Mouse (Mus musculus) kidney, adult 2 months (tissue): Measurements from ENCODE around the gene Fbxl17. TPM values are rescaled to one million over a fixed set of nuclear protein-coding genes. Genes with fewer than 3 reads are reported as not detected.

Source experiments
- DNase-seq: peaks from one replicate; pipeline ENCODE4 v3.0.0; 2021
- H3K27ac ChIP-seq: fragments of 200-500 bp; 2 replicates; pipeline ENCODE4 v1.5.1; 2012; ENCODE audit warnings: low read depth, low read length, control low read depth, inconsistent platforms; ENCODE audit not compliant: insufficient read depth
- H3K27me3 ChIP-seq: fragments of 200-500 bp; replicated peaks from 2 replicates; pipeline ENCODE4 v1.6.1; 2012; ENCODE audit warnings: mild to moderate bottlenecking, moderate library complexity, low read length, inconsistent platforms; ENCODE audit not compliant: control insufficient read depth, insufficient read depth
- H3K36me3 ChIP-seq: fragments of 200-500 bp; 2 replicates; pipeline ENCODE4 v1.6.1; 2012; ENCODE audit warnings: mild to moderate bottlenecking, moderate library complexity, low read length, inconsistent platforms; ENCODE audit not compliant: control insufficient read depth, insufficient read depth
- H3K4me1 ChIP-seq: fragments of 200-500 bp; 2 replicates; pipeline ENCODE4 v1.6.1; 2011; ENCODE audit warnings: low read length; ENCODE audit not compliant: control insufficient read depth, insufficient read depth
- H3K4me3 ChIP-seq: fragments of 200-500 bp; 2 replicates; pipeline ENCODE4 v1.5.1; 2011; ENCODE audit warnings: mild to moderate bottlenecking, low read depth, low read length, control low read depth; ENCODE audit not compliant: insufficient read depth
- CTCF ChIP-seq: fragments of 200-500 bp; conservative IDR thresholded peaks from 2 replicates; pipeline ENCODE4 v1.5.1; 2011; ENCODE audit warnings: low read depth, mild to moderate bottlenecking, control low read depth, low read length, moderate library complexity, mixed read lengths; ENCODE audit not compliant: insufficient read depth, insufficient read length
- POLR2A ChIP-seq: fragments of 200-500 bp; IDR thresholded peaks from one replicate; pipeline ENCODE4 v1.6.1; 2011; ENCODE audit warnings: low read depth, low read length, control low read depth
- WGBS: fragments of 180-500 bp; shearing (Covaris S2); methylation state at CpG from one replicate; pipeline ENCODE4 v1.1.7; 2018; 5-methylcytosine and 5-hydroxymethylcytosine counted together
- polyA plus RNA-seq: library from polyadenylated mRNA; depleted of rRNA; stranded (reverse); fragments of >200 nt; gene quantifications from 2 replicates; pipeline ENCODE4 v1.2.3, GENCODE M21; 2012

Gene Fbxl17
- polyA plus RNA-seq, 1 experiment = 10.2 TPM

DNA sequence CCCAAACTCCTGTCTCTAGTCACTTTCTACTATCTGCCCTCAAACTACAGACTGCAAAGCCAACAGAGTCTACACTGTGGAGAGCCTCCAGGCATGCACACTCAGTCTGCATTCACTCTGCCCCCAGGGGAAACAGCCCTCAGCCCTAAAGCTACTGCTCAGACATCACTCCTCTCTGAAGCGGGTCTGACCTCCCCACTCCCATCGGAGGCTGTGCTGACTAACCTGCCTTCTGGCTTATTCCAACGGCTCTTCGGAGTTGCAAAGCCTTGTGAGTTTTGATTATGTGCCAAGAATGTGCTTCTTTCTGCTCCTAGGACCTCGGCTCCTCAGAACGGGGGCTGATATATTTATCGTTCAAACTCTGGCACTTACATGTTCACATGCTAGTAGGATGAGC, 182.3 kb downstream of the Fbxl17 start:
- Histone ChIP-seq H3K27me3 (no peaks in the 10 kb centered on the region), H3K4me3 (no peak overlapping the region), H3K4me1 (no peaks in the 10 kb centered on the region), H3K36me3 (no peaks in the 10 kb centered on the region), H3K27ac (no peak overlapping the region)
- DNase-seq = no peak
- no peak for TF ChIP-seq POLR2A
- TF ChIP-seq CTCF = no peak
- 30% methylated on average over 7 of the region's 7 CpGs for WGBS

DNA sequence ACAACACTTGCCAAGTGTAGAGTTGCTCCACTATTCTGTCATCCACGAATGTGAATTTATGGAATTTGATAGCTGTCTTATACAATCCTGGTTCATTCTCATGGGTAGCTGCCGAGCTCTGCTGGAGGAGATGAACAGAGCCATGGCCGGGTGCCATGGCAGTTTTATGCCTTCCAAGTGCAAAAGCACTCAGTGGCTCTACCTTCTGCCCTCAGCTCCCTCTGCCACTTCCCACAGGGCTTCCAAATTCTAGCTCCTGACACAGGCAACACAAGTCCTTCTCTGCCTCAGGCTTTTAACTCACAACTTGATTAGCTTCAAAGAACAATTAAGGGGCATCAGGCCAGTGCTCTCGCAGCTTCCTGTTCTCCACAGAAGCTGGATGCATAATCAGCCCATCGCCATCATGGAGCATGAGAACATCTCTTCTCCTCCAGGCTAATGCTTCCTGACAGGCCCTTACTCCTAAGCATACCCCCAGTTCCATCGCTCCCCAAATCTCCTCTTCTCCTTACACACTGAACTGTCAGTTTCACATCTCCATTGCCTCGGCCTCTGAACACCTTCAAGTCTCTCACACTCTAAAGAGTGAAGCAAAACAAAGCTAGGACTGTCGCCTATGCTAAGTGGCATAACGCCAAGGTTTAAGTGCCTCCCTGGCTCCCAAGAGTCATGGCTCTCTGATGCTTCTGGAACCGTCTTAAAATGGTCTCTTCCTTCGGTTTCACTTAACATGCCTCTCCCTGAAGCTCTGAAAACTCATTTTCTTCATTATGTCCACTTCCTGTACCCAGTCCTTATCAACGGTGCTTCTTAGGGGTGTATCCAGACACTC, 184.0 kb downstream of the Fbxl17 start:
- 79% methylated on average over 12 of the region's 12 CpGs for WGBS
- no peaks in the 10 kb centered on the region for H3K4me1 ChIP-seq
- H3K4me3 ChIP-seq = no peak overlapping the region
- H3K36me3 ChIP-seq = no peaks in the 10 kb centered on the region
- TF ChIP-seq POLR2A = no peak
- DNase-seq = no peak
- no peaks in the 10 kb centered on the region for H3K27me3 ChIP-seq
- H3K27ac ChIP-seq = no peak overlapping the region

DNA sequence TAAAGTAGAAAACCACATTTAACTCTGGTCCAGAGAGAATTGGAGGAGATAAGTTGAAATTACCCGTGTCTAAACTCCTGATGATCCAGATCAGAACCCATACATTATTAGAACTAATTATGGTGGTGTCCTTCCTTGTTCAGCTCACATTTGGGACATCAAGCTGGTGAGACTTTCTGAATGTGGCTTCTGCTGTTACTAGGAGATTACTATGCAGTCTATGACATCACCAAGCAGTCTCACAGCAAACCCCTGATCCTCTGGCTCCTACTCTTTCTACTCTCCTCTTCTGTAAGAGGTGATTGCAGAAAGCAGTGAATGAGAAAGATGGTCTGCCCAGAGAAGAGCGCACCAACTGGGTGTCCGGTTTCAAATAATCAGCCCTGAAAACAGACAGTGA, 187.0 kb downstream of the Fbxl17 start:
- Histone ChIP-seq H3K27ac (no peak overlapping the region), H3K4me1 (no peaks in the 10 kb centered on the region), H3K27me3 (no peaks in the 10 kb centered on the region), H3K36me3 (no peaks in the 10 kb centered on the region), H3K4me3 (no peak overlapping the region)
- no peak for TF ChIP-seq CTCF
- TF ChIP-seq POLR2A = no peak
- no peak for DNase-seq
- 94% methylated on average over 3 of the region's 3 CpGs for WGBS

DNA sequence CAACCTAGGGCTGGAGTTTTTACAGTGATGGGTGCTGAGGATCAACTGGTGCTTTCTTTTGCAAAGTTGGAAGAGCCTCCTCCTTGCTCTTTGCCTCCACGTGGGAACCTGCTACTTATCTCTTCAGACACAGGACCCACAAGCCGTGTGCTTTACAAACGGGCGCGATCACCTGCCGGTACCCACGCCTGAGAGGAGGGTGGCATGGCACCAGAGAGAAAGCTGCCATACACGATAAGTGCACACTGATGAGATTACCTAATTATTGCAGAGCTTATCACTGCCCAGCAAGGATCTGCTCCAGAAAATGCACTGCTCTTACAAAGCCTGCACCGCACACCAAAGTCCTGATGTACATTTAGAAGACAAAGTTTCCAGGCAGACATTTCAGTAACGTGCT, 187.5 kb downstream of the Fbxl17 start:
- no peak for TF ChIP-seq POLR2A
- no peak for TF ChIP-seq CTCF
- Histone ChIP-seq H3K27me3 (no peaks in the 10 kb centered on the region), H3K4me3 (no peak overlapping the region), H3K4me1 (no peaks in the 10 kb centered on the region), H3K27ac (no peak overlapping the region), H3K36me3 (no peaks in the 10 kb centered on the region)
- 92% methylated on average over 10 of the region's 10 CpGs for WGBS
- DNase-seq = no peak

DNA sequence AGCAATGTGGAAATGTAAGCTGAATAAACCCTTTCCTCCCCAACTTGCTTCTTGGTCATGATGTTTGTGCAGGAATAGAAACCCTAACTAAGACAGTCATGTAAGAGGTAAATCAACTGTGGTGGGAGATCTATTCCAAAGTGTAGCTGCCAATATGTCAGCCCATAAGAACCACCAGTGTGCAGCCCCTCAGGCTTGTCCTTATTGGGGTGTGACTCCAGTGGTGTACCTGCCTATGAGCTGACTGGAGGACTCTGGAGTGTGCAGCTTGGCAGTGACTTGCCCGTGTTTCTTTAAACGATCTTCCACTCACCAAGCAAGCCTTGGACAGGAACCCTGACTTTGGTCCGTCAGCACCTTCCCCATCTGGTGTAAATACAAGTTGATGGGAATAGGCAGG, 188.2 kb downstream of the Fbxl17 start:
- Histone ChIP-seq H3K27ac (no peak overlapping the region), H3K36me3 (no peaks in the 10 kb centered on the region), H3K4me1 (no peaks in the 10 kb centered on the region), H3K4me3 (no peak overlapping the region), H3K27me3 (no peaks in the 10 kb centered on the region)
- no peak for DNase-seq
- TF ChIP-seq CTCF (no peak), POLR2A (no peak)
- WGBS = 48% methylated on average over 3 of the region's 3 CpGs

DNA sequence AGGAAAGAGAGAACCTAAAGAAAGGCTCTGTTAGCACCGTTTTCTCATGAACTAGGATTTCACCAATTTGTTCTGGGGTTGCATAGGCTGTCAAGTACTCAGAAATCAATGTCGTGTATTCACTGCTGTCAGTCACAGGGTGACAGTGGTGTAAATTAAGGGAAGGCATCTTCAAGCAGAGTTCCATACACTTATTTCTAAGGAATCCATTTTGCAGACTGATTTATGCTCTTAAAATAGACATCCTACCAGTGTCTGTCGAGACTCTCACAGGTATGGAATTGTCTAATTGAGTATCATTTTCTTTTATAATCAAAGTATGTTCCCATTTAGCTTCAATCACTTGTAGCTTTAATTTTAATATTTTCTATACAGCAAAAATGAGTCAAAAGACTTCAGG, 189.8 kb downstream of the Fbxl17 start:
- H3K27ac ChIP-seq = no peak overlapping the region
- WGBS = 64% methylated on average over 3 of the region's 3 CpGs
- no peak overlapping the region for H3K4me3 ChIP-seq
- no peaks in the 10 kb centered on the region for H3K4me1 ChIP-seq
- H3K27me3 ChIP-seq = no peaks in the 10 kb centered on the region
- no peaks in the 10 kb centered on the region for H3K36me3 ChIP-seq
- TF ChIP-seq POLR2A = no peak
- no peak for TF ChIP-seq CTCF
- no peak for DNase-seq

DNA sequence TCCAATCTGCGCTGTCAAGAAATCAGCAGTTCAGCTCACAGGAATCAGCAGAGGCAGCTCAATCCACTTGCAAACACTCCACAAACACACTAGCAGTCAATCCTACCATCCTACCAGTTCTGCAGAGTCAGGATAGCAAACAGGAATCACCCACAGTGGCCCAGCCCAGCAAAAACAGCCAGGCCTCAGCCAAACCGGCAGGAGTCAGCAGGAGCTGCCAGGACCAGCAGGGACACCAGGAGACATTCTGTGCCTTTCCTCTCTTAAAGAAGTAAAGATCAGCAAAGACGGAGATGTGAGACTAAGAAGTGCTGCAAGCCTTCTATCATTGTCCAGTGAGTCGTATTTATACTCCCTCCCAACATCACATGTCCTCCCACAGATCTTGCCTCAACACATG, 196.0 kb downstream of the Fbxl17 start:
- Histone ChIP-seq H3K4me3 (no peak overlapping the region), H3K36me3 (no peaks in the 10 kb centered on the region), H3K27me3 (no peaks in the 10 kb centered on the region), H3K27ac (no peak overlapping the region), H3K4me1 (no peaks in the 10 kb centered on the region; the same call in 1 of the 2 replicates)
- TF ChIP-seq POLR2A = no peak
- TF ChIP-seq CTCF = no peak
- 61% methylated on average over 4 of the region's 4 CpGs for WGBS
- no peak for DNase-seq

DNA sequence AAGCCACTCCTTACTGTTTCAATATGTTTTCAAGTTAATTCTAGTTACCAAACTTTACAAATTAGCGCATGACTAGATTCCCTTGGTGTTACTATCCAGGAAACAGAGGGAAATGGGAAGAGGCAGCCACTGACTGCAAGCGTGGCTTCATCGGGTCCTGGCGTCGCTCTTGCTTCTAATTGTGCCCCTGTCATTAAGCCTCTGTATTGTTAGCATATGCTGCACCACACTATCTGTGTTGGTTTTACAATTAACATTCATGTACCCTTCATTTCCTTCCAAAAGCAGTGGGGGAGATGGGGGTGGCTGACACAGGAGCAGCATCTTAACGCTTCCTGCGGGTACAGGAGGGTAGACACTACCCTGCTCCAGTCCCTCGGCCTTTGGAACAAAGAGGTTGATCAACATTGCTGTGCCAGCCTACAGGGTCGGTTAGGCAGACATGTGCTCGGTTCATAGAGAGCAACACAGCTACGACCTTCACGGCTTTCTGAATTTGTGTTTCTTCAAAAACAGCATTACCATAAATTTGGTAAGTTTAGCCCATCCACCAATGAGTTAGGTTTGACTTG, 197.9 kb downstream of the Fbxl17 start:
- Histone ChIP-seq H3K4me3 (no peak overlapping the region), H3K27ac (no peak overlapping the region), H3K27me3 (no peaks in the 10 kb centered on the region), H3K4me1 (no peaks in the 10 kb centered on the region; the same call in 1 of the 2 replicates), H3K36me3 (no peaks in the 10 kb centered on the region)
- DNase-seq = no peak
- WGBS = 78% methylated on average over 12 of the region's 12 CpGs
- TF ChIP-seq CTCF (no peak), POLR2A (no peak)
